Mouse (Mus musculus) CH12.LX (cell line): ENCODE results near the gene Rnf213. TPM values are rescaled to one million over a fixed set of nuclear protein-coding genes. Genes with fewer than 3 reads are reported as not detected.

Experiments used
- DNase-seq: peaks from one replicate; pipeline ENCODE4 v3.0.0-alpha.2; 2013; ENCODE audit errors: extremely low read depth
- H3K27ac ChIP-seq: 2 replicates; pipeline ENCODE4 v1.5.1; 2012; ENCODE audit warnings: low read depth, mild to moderate bottlenecking, control low read depth, moderate library complexity; ENCODE audit not compliant: insufficient read depth
- H3K27me3 ChIP-seq: replicated peaks from 2 replicates; pipeline ENCODE3; 2012; ENCODE audit warnings: inconsistent platforms
- H3K36me3 ChIP-seq, 2 experiments: replicated peaks in 1 of 2; 2 replicates each; pipeline versions ENCODE3 to v1.6.1; 2012; ENCODE audit warnings: inconsistent platforms in 1 of 2, low read length in 1 of 2, mild to moderate bottlenecking in 1 of 2, mixed read lengths in 1 of 2, moderate library complexity in 1 of 2; ENCODE audit not compliant: control insufficient read depth in 1 of 2, insufficient read depth in 1 of 2
- H3K4me1 ChIP-seq, 2 experiments: 2 replicates each; pipeline ENCODE4 v1.6.1; 2012; ENCODE audit warnings: inconsistent platforms in 1 of 2, moderate library complexity in 1 of 2; ENCODE audit not compliant: insufficient read depth in 2 of 2, control insufficient read depth in 1 of 2
- H3K4me2 ChIP-seq: 2 replicates; pipeline ENCODE4 v1.6.1; 2012; ENCODE audit warnings: low read depth, mild to moderate bottlenecking, control low read depth; ENCODE audit not compliant: poor library complexity, insufficient read depth, severe bottlenecking
- H3K4me3 ChIP-seq, 3 experiments: fragments of 150-350 bp in 1 of 3; sonication (generic) in 1 of 3; replicated peaks in 1 of 3; 2 replicates each; pipeline versions ENCODE3 to v1.5.1; 2011 to 2012; ENCODE audit warnings: low read depth in 2 of 3, low read length in 2 of 3, mild to moderate bottlenecking in 2 of 3, moderate library complexity in 2 of 3, control low read depth in 1 of 3, improper control_type of control experiment in 1 of 3, inconsistent platforms in 1 of 3, mixed read lengths in 1 of 3; ENCODE audit not compliant: poor library complexity in 1 of 3
- H3K79me2 ChIP-seq: replicated peaks from 2 replicates; pipeline ENCODE4 v1.6.1; 2012; ENCODE audit warnings: mild to moderate bottlenecking, moderate library complexity; ENCODE audit not compliant: control insufficient read depth, poor library complexity, insufficient read depth, severe bottlenecking; ENCODE audit errors: extremely low read depth
- H3K9ac ChIP-seq: 2 replicates; pipeline ENCODE4 v1.6.1; 2012; ENCODE audit warnings: low read depth, mild to moderate bottlenecking, control low read depth, moderate library complexity; ENCODE audit not compliant: insufficient read depth
- H3K9me3 ChIP-seq: replicated peaks from 2 replicates; pipeline ENCODE3; 2012; ENCODE audit warnings: low read length, inconsistent platforms, mixed read lengths
- CTCF ChIP-seq, 2 experiments: IDR thresholded peaks in 1 of 2; conservative IDR thresholded peaks in 1 of 2; 2 replicates each; pipeline ENCODE4 v1.5.1; 2011 to 2012; ENCODE audit warnings: low read depth in 2 of 2, low read length in 2 of 2, improper control_type of control experiment in 1 of 2, inconsistent platforms in 1 of 2, mild to moderate bottlenecking in 1 of 2, moderate library complexity in 1 of 2
- E2F4 ChIP-seq: IDR thresholded peaks from 2 replicates; pipeline ENCODE4 v1.6.1; 2011; ENCODE audit warnings: low read depth, low read length, improper control_type of control experiment; ENCODE audit not compliant: insufficient replicate concordance
- ETS1 ChIP-seq: conservative IDR thresholded peaks from 2 replicates; pipeline ENCODE4 v1.6.1; 2012; ENCODE audit warnings: low read depth, mild to moderate bottlenecking, inconsistent platforms, low read length, improper control_type of control experiment, moderate library complexity
- HCFC1 ChIP-seq: IDR thresholded peaks from 2 replicates; pipeline ENCODE4 v1.6.1; 2012; ENCODE audit warnings: low read depth, mild to moderate bottlenecking, inconsistent platforms, low read length, improper control_type of control experiment
- IRF4 ChIP-seq: IDR thresholded peaks from 2 replicates; pipeline ENCODE4 v1.6.1; 2014; ENCODE audit warnings: low read depth, mild to moderate bottlenecking, inconsistent platforms, low read length, improper control_type of control experiment
- JUN ChIP-seq: IDR thresholded peaks from 2 replicates; pipeline ENCODE4 v1.6.1; 2011; ENCODE audit warnings: low read depth, mild to moderate bottlenecking, low read length, improper control_type of control experiment, moderate library complexity; ENCODE audit not compliant: insufficient read depth
- JUND ChIP-seq: conservative IDR thresholded peaks from 2 replicates; pipeline ENCODE4 v1.6.1; 2011; ENCODE audit warnings: low read depth, low read length, improper control_type of control experiment
- KAT2A ChIP-seq: IDR thresholded peaks from 2 replicates; pipeline ENCODE4 v1.6.1; 2012; ENCODE audit warnings: low read length, improper control_type of control experiment, inconsistent platforms; ENCODE audit not compliant: insufficient replicate concordance
- MEF2A ChIP-seq: IDR thresholded peaks from 2 replicates; pipeline ENCODE4 v1.6.1; 2014; ENCODE audit warnings: low read depth, mild to moderate bottlenecking, inconsistent platforms, low read length, improper control_type of control experiment, borderline replicate concordance
- NRF1 ChIP-seq: IDR thresholded peaks from 2 replicates; pipeline ENCODE4 v1.6.1; 2014; ENCODE audit warnings: low read depth, mild to moderate bottlenecking, inconsistent platforms, low read length, improper control_type of control experiment, moderate library complexity
- RAD21 ChIP-seq: IDR thresholded peaks from 2 replicates; pipeline ENCODE4 v1.6.1; 2011; ENCODE audit warnings: low read depth, mild to moderate bottlenecking, low read length, improper control_type of control experiment, moderate library complexity
- SMC3 ChIP-seq: IDR thresholded peaks from 2 replicates; pipeline ENCODE4 v1.6.1; 2011; ENCODE audit warnings: low read depth, low read length, improper control_type of control experiment
- TBP ChIP-seq: conservative IDR thresholded peaks from 2 replicates; pipeline ENCODE4 v1.6.1; 2011; ENCODE audit warnings: low read depth, low read length, improper control_type of control experiment
- USF1 ChIP-seq: IDR thresholded peaks from 2 replicates; pipeline ENCODE4 v1.6.1; 2014; ENCODE audit warnings: low read depth, mild to moderate bottlenecking, inconsistent platforms, low read length, improper control_type of control experiment
- ZC3H11A ChIP-seq: IDR thresholded peaks from 2 replicates; pipeline ENCODE4 v1.6.1; 2012; ENCODE audit warnings: low read depth, mild to moderate bottlenecking, inconsistent platforms, low read length, improper control_type of control experiment
- ZKSCAN1 ChIP-seq: IDR thresholded peaks from 2 replicates; pipeline ENCODE4 v1.6.1; 2012; ENCODE audit warnings: low read depth, inconsistent platforms, low read length, improper control_type of control experiment, borderline replicate concordance
- ZMIZ1 ChIP-seq: IDR thresholded peaks from 2 replicates; pipeline ENCODE4 v1.6.1; 2012; ENCODE audit warnings: low read depth, mild to moderate bottlenecking, inconsistent platforms, low read length, improper control_type of control experiment
- dilution Hi-C: fragments of 300-500 bp; cut with MboI; formaldehyde crosslinking; loops from 2 replicates; pipeline ENCODE4 v1.14.3; 2020; ENCODE audit warnings: low sequenced_read_pairs; ENCODE audit not compliant: extremely low pct_unique_long_range_greater_than_20kb, extremely low pct_ligation_motif_present
- in situ Hi-C: fragments of 300-500 bp; cut with MboI; formaldehyde crosslinking; loops from 3 replicates; pipeline ENCODE4 v1.14.3; 2019; ENCODE audit warnings: low sequenced_read_pairs, low pct_ligation_motif_present, low pct_unique_long_range_greater_than_20kb, mixed read lengths
- polyA plus RNA-seq: library from polyadenylated mRNA; unstranded; fragments of >175 nt; gene quantifications from 2 replicates; pipeline ENCODE4 v1.2.1, GENCODE M21; 2012; ENCODE audit warnings: low read depth; ENCODE audit not compliant: insufficient read length
- total RNA-seq, 2 experiments: library from RNA; depleted of rRNA; stranded (reverse); fragments of 300-350 nt in 1 of 2; fragments of >200 nt in 1 of 2; gene quantifications; 2 replicates each; pipeline ENCODE4 v1.2.3; 2012 to 2014

Rnf213 gene
- total and polyA plus RNA-seq, 3 experiments: 4.2 to 23.2 (median 11.2) TPM

- Histone ChIP-seq H3K36me3 (peaks cover 80 to 92% of the 10 kb centered on the region in 2 experiments), H3K27ac (no peak overlapping the region), H3K4me3 (no peak overlapping the region), H3K79me2 (no peaks in the 10 kb centered on the region), H3K27me3 (peaks cover 5% of the 10 kb centered on the region), H3K9me3 (no peaks in the 10 kb centered on the region), H3K4me2 (no peak overlapping the region), H3K9ac (no peak overlapping the region), H3K4me1 (peaks cover 0 to 1% of the 10 kb centered on the region in 2 experiments; a peak in 2 of 4 replicates)
- in situ Hi-C loops (loop anchor here (5.0 kb wide), 1 partner anchor 100 kb away; no protein-coding TSS in a partner anchor), dilution Hi-C loops (no loop called here)
- DNase-seq: peak; percentile 27
- TF ChIP-seq RAD21 (peak; percentile 46), SMC3 (peak; percentile 76), ZC3H11A (no peak), CTCF (conservative IDR thresholded peaks at IDR 0.05 in 1 of 2, IDR thresholded peaks at IDR 0.05 in 1 of 2; ENCODE audit: low read depth in 2 of 2, low read length in 2 of 2) (peak; percentile 37 to 70; a peak in 3 of 4 replicates), E2F4 (no peak)
Observed at GRCm38 (mm10) chr11:119442199-119442598, 49.3 kb downstream of the Rnf213 start.

- peaks cover 77 to 88% of the 10 kb centered on the region in 2 experiments for H3K36me3 ChIP-seq
- DNase-seq: no peak
- TF ChIP-seq USF1 (no peak), MEF2A (no peak), ETS1 (no peak), JUN (no peak), TBP (no peak), ZKSCAN1 (no peak), IRF4 (no peak), NRF1 (no peak), RAD21 (no peak), JUND (no peak), CTCF (conservative IDR thresholded peaks at IDR 0.05 in 1 of 2, IDR thresholded peaks at IDR 0.05 in 1 of 2; ENCODE audit: low read depth in 2 of 2, low read length in 2 of 2) (no peak), ZMIZ1 (no peak), KAT2A (no peak), HCFC1 (no peak)
- H3K27me3 ChIP-seq: no peaks in the 10 kb centered on the region
- in situ Hi-C loops: loop anchor here (5.0 kb wide), 1 partner anchor 101 kb away; no protein-coding TSS in a partner anchor
- H3K79me2 ChIP-seq: no peaks in the 10 kb centered on the region
- dilution Hi-C loops: no loop called here
- no peak overlapping the region for H3K27ac ChIP-seq
- no peaks in the 10 kb centered on the region for H3K4me1 ChIP-seq
- no peak overlapping the region for H3K9ac ChIP-seq
- no peaks in the 10 kb centered on the region for H3K9me3 ChIP-seq
- no peak overlapping the region for H3K4me3 ChIP-seq
- no peak overlapping the region for H3K4me2 ChIP-seq
Observed at GRCm38 (mm10) chr11:119443442-119443841, 50.5 kb downstream of the Rnf213 start.
